In genomic region chr5:136656830-136657395, GRCm38 (mm10) we compare ENCODE assay signal across 17 mouse cellular contexts. TPM values are rescaled to one million over a fixed set of nuclear protein-coding genes. Genes with fewer than 3 reads are reported as not detected.
DNase-seq lines count a peak whose midpoint lies in the region; ATAC-seq and TF ChIP-seq lines count a peak whose summit lies in the region.
"Had no signal": no experiment of that assay in that cellular context is flagged by ENCODE, and none has a peak within 500 bp of the region (broad histone marks: within the 10 kb centered on the region; RNA-seq: fewer than 3 reads in every experiment).

No protein-coding gene starts in this region.

- H3K4me1 ChIP-seq in intestine, postnatal 0 days (replicated peaks; ENCODE audit: control insufficient read depth, insufficient read depth, low read length), result no peaks in the 10 kb centered on the region
- no peaks in the 10 kb centered on the region for H3K4me1 ChIP-seq in intestine, embryonic 16.5 days (ENCODE audit: control insufficient read depth, insufficient read depth, low read length)
- H3K4me1 ChIP-seq: embryonic facial prominence, embryonic 12.5 days; limb, embryonic 12.5 days had no signal

- H3K9ac ChIP-seq in intestine, postnatal 0 days (ENCODE audit: low read depth, low read length), result no peak overlapping the region
- H3K9ac ChIP-seq in intestine, embryonic 16.5 days (ENCODE audit: low read depth, low read length), result no peak overlapping the region
- H3K9ac ChIP-seq: embryonic facial prominence, embryonic 12.5 days; limb, embryonic 12.5 days had no signal

- WGBS in intestine, postnatal 0 days, result 78% methylated on average over 10 of the region's 10 CpGs
- 75% methylated on average over 10 of the region's 10 CpGs for WGBS in intestine, embryonic 16.5 days

- peak; percentile 64 for TF ChIP-seq CTCF in intestine, postnatal 0 days (IDR thresholded peaks at IDR 0.05; ENCODE audit: low read depth)

- no peaks in the 10 kb centered on the region for H3K36me3 ChIP-seq in intestine, postnatal 0 days (ENCODE audit: control insufficient read depth, insufficient read depth)
- H3K36me3 ChIP-seq in intestine, embryonic 16.5 days (ENCODE audit: control insufficient read depth, insufficient read depth, low read length), result no peaks in the 10 kb centered on the region
- H3K36me3 ChIP-seq: embryonic facial prominence, embryonic 12.5 days; limb, embryonic 12.5 days had no signal

- no peak overlapping the region for H3K27ac ChIP-seq in intestine, postnatal 0 days (ENCODE audit: low read depth, low read length)
- no peak overlapping the region for H3K27ac ChIP-seq in intestine, embryonic 16.5 days (ENCODE audit: low read length)
- H3K27ac ChIP-seq: embryonic facial prominence, embryonic 12.5 days; limb, embryonic 12.5 days had no signal

- intact Hi-C loops in left cerebral cortex, postnatal 14 days (cut with DNase I), result no loop called here

- no peak overlapping the region for H3K4me2 ChIP-seq in intestine, postnatal 0 days (replicated peaks; ENCODE audit: low read depth)
- no peak overlapping the region for H3K4me2 ChIP-seq in intestine, embryonic 16.5 days (ENCODE audit: low read depth, low read length)
- H3K4me2 ChIP-seq: embryonic facial prominence, embryonic 12.5 days; limb, embryonic 12.5 days had no signal

- no peak for ATAC-seq in intestine, postnatal 0 days
- ATAC-seq in intestine, embryonic 16.5 days, result no peak
- ATAC-seq: forebrain, embryonic 14.5 days had no signal

- peak; percentile 14 for DNase-seq in retina, postnatal 1 day
- no peak for DNase-seq in retina, embryonic 14.5 days (ENCODE audit: low spot score)
- DNase-seq in R1 (ENCODE audit: low read depth, low spot score), result peak; percentile 40
- DNase-seq in thymus, postnatal 4 days, result peak; percentile 57
- DNase-seq in right cerebral cortex, postnatal 36 days (ENCODE audit: low spot score in 2 of 2), result no peak
- no peak for DNase-seq in left cerebral cortex, postnatal 14 days (ENCODE audit: low spot score in 2 of 2)
- DNase-seq: adrenal gland, postnatal 25 days; cerebellum, adult 9-10 months; lung, postnatal 36 days had no signal

- no peak overlapping the region for H3K4me3 ChIP-seq in intestine, postnatal 0 days (ENCODE audit: low read depth, low read length)
- H3K4me3 ChIP-seq in intestine, embryonic 16.5 days (ENCODE audit: low read length), result no peak overlapping the region
- H3K4me3 ChIP-seq: embryonic facial prominence, embryonic 12.5 days; limb, embryonic 12.5 days had no signal

- no peaks in the 10 kb centered on the region for H3K9me3 ChIP-seq in intestine, postnatal 0 days (ENCODE audit: control insufficient read depth)
- H3K9me3 ChIP-seq in intestine, embryonic 16.5 days (ENCODE audit: control insufficient read depth, low read length), result no peaks in the 10 kb centered on the region
- H3K9me3 ChIP-seq: embryonic facial prominence, embryonic 12.5 days; limb, embryonic 12.5 days had no signal

- H3K27me3 ChIP-seq in intestine, postnatal 0 days (replicated peaks; ENCODE audit: control insufficient read depth, insufficient read depth, low read length), result no peaks in the 10 kb centered on the region
- no peaks in the 10 kb centered on the region for H3K27me3 ChIP-seq in intestine, embryonic 16.5 days (replicated peaks; ENCODE audit: control insufficient read depth, insufficient read depth, low read length)
- H3K27me3 ChIP-seq: embryonic facial prominence, embryonic 12.5 days; limb, embryonic 12.5 days had no signal

RNA-seq across cellular contexts. Expression of gene Myl10, which starts 36.0 kb away (rescaled TPM):
- not detected in 2 replicates for polyA plus RNA-seq in intestine, postnatal 0 days (2015; fragmentation: Nextera tagmentation; extraction: Ambion mirVana)
- not detected in 2 replicates for polyA plus RNA-seq in intestine, embryonic 16.5 days (2015; fragmentation: Nextera tagmentation; extraction: Ambion mirVana)
- total RNA-seq in left cerebral cortex, postnatal 14 days (2021), result not detected
- total RNA-seq: adrenal gland, postnatal 25 days; ES-E14; layer of hippocampus, adult 18-20 months had no signal
- polyA plus RNA-seq: embryonic facial prominence, embryonic 12.5 days; forebrain, embryonic 14.5 days; heart, postnatal 0 days; limb, embryonic 12.5 days had no signal

Comparison
In these comparisons a context has a peak if more than half of its experiments do, and no peak if none do; other contexts are left out.
1. DNase-seq: peak in retina, postnatal 1 day (single experiment), R1 (single experiment) and thymus, postnatal 4 days (single experiment); none in retina, embryonic 14.5 days (single experiment), right cerebral cortex, postnatal 36 days (0 of 2) and left cerebral cortex, postnatal 14 days (0 of 2).